ENCODE assay signal across 25 mouse cellular contexts in the genomic region with DNA sequence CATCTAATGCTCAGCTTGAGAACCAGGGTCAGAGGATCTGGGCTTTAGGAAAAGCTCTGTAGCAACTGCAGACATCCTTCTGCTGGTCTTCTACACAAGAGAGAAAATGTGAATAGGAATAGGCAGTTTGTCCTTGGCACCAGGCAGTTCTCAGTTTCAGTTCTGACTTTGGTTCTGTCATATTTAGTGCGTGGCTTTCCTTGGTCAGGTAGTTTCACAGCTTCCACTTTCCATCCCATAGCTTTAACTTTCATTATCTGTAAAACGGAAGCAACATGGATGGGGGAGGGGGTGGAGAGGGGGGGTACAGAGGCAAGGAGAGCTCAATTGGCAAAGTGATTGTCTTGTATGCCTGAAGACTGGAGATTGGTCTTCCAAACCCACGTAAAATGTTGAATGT.
A peak's percentile ranks its signal among the peaks of the same experiment; 100 is the strongest.
DNase-seq lines count a peak whose midpoint lies in the region; ATAC-seq and TF ChIP-seq lines count a peak whose summit lies in the region.
"Had no signal": no experiment of that assay in that cellular context is flagged by ENCODE, and none has a peak within 500 bp of the region (broad histone marks: within the 10 kb centered on the region; RNA-seq: fewer than 3 reads in every experiment).

No protein-coding gene starts in this region.

- H3K27ac ChIP-seq in cerebellum, adult 2 months (ENCODE audit: insufficient read depth, low read length): no peak overlapping the region
- H3K27ac ChIP-seq: heart, embryonic 10.5 days; heart, embryonic 13.5 days; hindbrain, embryonic 14.5 days; hindbrain, postnatal 0 days had no signal

- no peak for TF ChIP-seq POLR2A in cerebellum, adult 2 months (IDR thresholded peaks at IDR 0.05; ENCODE audit: borderline replicate concordance, insufficient read depth, low read length)

- ATAC-seq in granulocyte monocyte progenitor cell, adult 5-6 weeks (replicated peaks; ENCODE audit: poor library complexity, severe bottlenecking): peak; percentile 94
- peak; percentile 47; the same call in 1 of the 2 replicates for ATAC-seq in monocyte, adult 5-6 weeks (replicated peaks; ENCODE audit: insufficient number of reproducible peaks, low FRiP score, low TSS enrichment, poor library complexity, severe bottlenecking)
- no peak for ATAC-seq in erythroid progenitor cell, adult 5-6 weeks (replicated peaks; ENCODE audit: low FRiP score, poor library complexity, severe bottlenecking)
- ATAC-seq: forebrain, embryonic 14.5 days; forebrain, postnatal 0 days; hindbrain, postnatal 0 days; inflammation-experienced regulatory T-cells, adult 6 months had no signal

- no peak overlapping the region for H3K4me3 ChIP-seq in cerebellum, adult 2 months (replicated peaks; ENCODE audit: insufficient read depth, low read depth, low read length)
- H3K4me3 ChIP-seq: heart, embryonic 10.5 days; heart, embryonic 13.5 days had no signal

- H3K27me3 ChIP-seq in cerebellum, adult 2 months (ENCODE audit: control insufficient read depth, insufficient read depth, low read length): no peaks in the 10 kb centered on the region
- H3K27me3 ChIP-seq: heart, embryonic 13.5 days had no signal

- 89% methylated on average over 3 of the region's 3 CpGs for WGBS in cerebellum, adult 2 months

- H3K4me1 ChIP-seq in cerebellum, adult 2 months (ENCODE audit: control insufficient read depth, insufficient read depth, low read length): no peaks in the 10 kb centered on the region

- DNase-seq in A20 (ENCODE audit: low read depth, low spot score): peak; percentile 53
- peak; percentile 2 to 6 for DNase-seq in B cell, adult 2 months
- DNase-seq in cerebellum, adult 2 months: no peak
- DNase-seq in thymus, postnatal 36 days: no peak
- no peak for DNase-seq in kidney, postnatal 25 days
- DNase-seq: adrenal gland, adult 2 months; adrenal gland, postnatal 14 days; cerebellum, adult 11 months; cerebellum, adult 8-10 months; cerebellum, postnatal 10 days; cerebellum, postnatal 36 days; forebrain, postnatal 0 days; gastrocnemius, postnatal 36 days; heart, adult 18-20 months; heart, postnatal 14 days; heart, postnatal 4 days had no signal

- TF ChIP-seq CTCF in cerebellum, adult 2 months (IDR thresholded peaks at IDR 0.05; ENCODE audit: borderline replicate concordance, insufficient read depth, low read depth, low read length): no peak

Comparison
In these comparisons a context has a peak if more than half of its experiments do, and no peak if none do; other contexts are left out.
1. DNase-seq: peak in A20 (single experiment) and B cell, adult 2 months (2 of 2); none in cerebellum, adult 2 months (0 of 2), thymus, postnatal 36 days (0 of 2) and kidney, postnatal 25 days (0 of 2).